1 mouse cellular context compared by ENCODE assay signal in genomic region chr6:146678136-146679070, GRCm38 (mm10).
TF ChIP-seq lines count a peak whose summit lies in the region.

No protein-coding gene starts in this region.

TF ChIP-seq in MEL, 35 proteins besides CTCF, POLR2A, EP300 and RAD21:
- no peak for TF ChIP-seq JUND (IDR thresholded peaks at IDR 0.05; ENCODE audit: low read depth, low read length)
- TF ChIP-seq E2F4 (IDR thresholded peaks at IDR 0.05; ENCODE audit: borderline replicate concordance, low read depth, low read length) = no peak
- no peak for TF ChIP-seq CHD2 (IDR thresholded peaks at IDR 0.05; ENCODE audit: low read length)
- peak; percentile 50; the same call in 1 of the 2 replicates for TF ChIP-seq ETS1 (IDR thresholded peaks at IDR 0.05; ENCODE audit: low read depth, low read length)
- no peak; the same call in 1 of the 2 replicates for TF ChIP-seq SIN3A (IDR thresholded peaks at IDR 0.05; ENCODE audit: low read length)
- TF ChIP-seq ELF1 (IDR thresholded peaks at IDR 0.05; ENCODE audit: low read depth, low read length) = no peak
- TF ChIP-seq CHD1 (IDR thresholded peaks at IDR 0.05; ENCODE audit: low read depth, low read length) = no peak
- 0 out of 2 replicates have a peak, but pooled peaks have one; percentile 41 for TF ChIP-seq MAX (IDR thresholded peaks at IDR 0.05; ENCODE audit: low read length)
- no peak; the same call in 1 of the 2 replicates for TF ChIP-seq NELFE (IDR thresholded peaks at IDR 0.05; ENCODE audit: low read depth, low read length)
- TF ChIP-seq MXI1 (IDR thresholded peaks at IDR 0.05; ENCODE audit: low read depth, low read length) = peak; percentile 26; the same call in 1 of the 2 replicates
- TF ChIP-seq TAL1 (IDR thresholded peaks at IDR 0.05; ENCODE audit: low read length) = 0 out of 2 replicates have a peak, but pooled peaks have one; percentile 11
- no peak for TF ChIP-seq ZMIZ1 (IDR thresholded peaks at IDR 0.05; ENCODE audit: low read depth, low read length)
- TF ChIP-seq GABPA (IDR thresholded peaks at IDR 0.05; ENCODE audit: low read depth, low read length) = no peak
- TF ChIP-seq GATA1 (IDR thresholded peaks at IDR 0.05; ENCODE audit: low read depth, low read length) = peak; percentile 66
- TF ChIP-seq BHLHE40 (IDR thresholded peaks at IDR 0.05; ENCODE audit: borderline replicate concordance, low read depth, low read length) = no peak
- no peak for TF ChIP-seq USF2 (IDR thresholded peaks at IDR 0.05; ENCODE audit: borderline replicate concordance in 1 of 2, insufficient read depth in 1 of 2, low read depth in 1 of 2, low read length in 2 of 2)
- TF ChIP-seq KAT2A (conservative IDR thresholded peaks at IDR 0.05; ENCODE audit: low read depth, low read length) = no peak
- TF ChIP-seq ZC3H11A (IDR thresholded peaks at IDR 0.05; ENCODE audit: low read depth, low read length) = no peak
- no peak for TF ChIP-seq TBP (IDR thresholded peaks at IDR 0.05; ENCODE audit: low read depth, low read length)
- no peak for TF ChIP-seq TCF12 (IDR thresholded peaks at IDR 0.05; ENCODE audit: low read depth, low read length)
- no peak for TF ChIP-seq ZKSCAN1 (IDR thresholded peaks at IDR 0.05; ENCODE audit: low read depth, low read length)
- TF ChIP-seq ZNF384 (IDR thresholded peaks at IDR 0.05; ENCODE audit: low read depth, low read length) = no peak
- no peak for TF ChIP-seq POLR2AphosphoS5 (IDR thresholded peaks at IDR 0.05; ENCODE audit: borderline replicate concordance, low read depth, low read length)
- no peak for TF ChIP-seq SMC3 (IDR thresholded peaks at IDR 0.05; ENCODE audit: low read depth, low read length)
- no peak for TF ChIP-seq MYC (IDR thresholded peaks at IDR 0.05; ENCODE audit: low read depth, low read length)
- no peak for TF ChIP-seq POLR2AphosphoS2 (IDR thresholded peaks at IDR 0.05; ENCODE audit: low read length)
- no peak for TF ChIP-seq UBTF (IDR thresholded peaks at IDR 0.05; ENCODE audit: borderline replicate concordance, insufficient read depth, low read depth, low read length)
- TF ChIP-seq USF1 (IDR thresholded peaks at IDR 0.05; ENCODE audit: low read depth, low read length) = no peak
- no peak for TF ChIP-seq HCFC1 (IDR thresholded peaks at IDR 0.05; ENCODE audit: low read depth, low read length)
- no peak for TF ChIP-seq MAFK (IDR thresholded peaks at IDR 0.05; ENCODE audit: borderline replicate concordance, low read depth, low read length)
- peak; percentile 66 for TF ChIP-seq RCOR1 (IDR thresholded peaks at IDR 0.05; ENCODE audit: low read depth, low read length)
- TF ChIP-seq NRF1 (IDR thresholded peaks at IDR 0.05; ENCODE audit: insufficient read depth, low read depth, low read length, poor library complexity, severe bottlenecking) = no peak
- TF ChIP-seq MEF2A (IDR thresholded peaks at IDR 0.05; ENCODE audit: extremely low read depth, insufficient replicate concordance, low read depth, low read length, poor library complexity, severe bottlenecking) = no peak
